Mouse (Mus musculus) liver, embryonic 14.5 days (tissue): ENCODE measurements around the gene Ocel1. TPM values are rescaled to one million over a fixed set of nuclear protein-coding genes. Genes with fewer than 3 reads are reported as not detected.

ENCODE experiments used
- ATAC-seq: fragments of 200-750 bp; cut with Nextera tagmentation; 2 replicates; pipeline ENCODE4 v1.8.0; 2017; ENCODE audit warnings: moderate number of reproducible peaks, mild to moderate bottlenecking, moderate library complexity; ENCODE audit not compliant: insufficient read depth
- DNase-seq, 3 experiments: peaks; one replicate each; pipeline ENCODE4 v3.0.0-alpha.2; 2012 to 2013; ENCODE audit warnings: low read depth in 3 of 3, low spot score in 3 of 3
- H3K27ac ChIP-seq: fragments of 300-500 bp; sonication (generic); 2 replicates; pipeline ENCODE4 v1.5.1; 2014; ENCODE audit warnings: moderate library complexity, mild to moderate bottlenecking, control low read depth, inconsistent platforms
- H3K27me3 ChIP-seq: fragments of 300-500 bp; sonication (generic); 2 replicates; pipeline ENCODE4 v1.6.1; 2014; ENCODE audit warnings: mild to moderate bottlenecking, low read length, moderate library complexity; ENCODE audit not compliant: control insufficient read depth, insufficient read depth
- H3K36me3 ChIP-seq: fragments of 300-500 bp; sonication (generic); replicated peaks from 2 replicates; pipeline ENCODE4 v1.6.1; 2014; ENCODE audit warnings: low read depth; ENCODE audit not compliant: control insufficient read depth, insufficient read depth
- H3K4me1 ChIP-seq, 2 experiments: fragments of 200-500 bp in 1 of 2; fragments of 300-500 bp in 1 of 2; sonication (generic) in 1 of 2; replicated peaks; 2 replicates each; pipeline ENCODE4 v1.6.1; 2012 to 2014; ENCODE audit warnings: antibody characterized with exemption in 1 of 2, inconsistent platforms in 1 of 2, low read length in 1 of 2; ENCODE audit not compliant: control insufficient read depth in 2 of 2, insufficient read depth in 2 of 2
- H3K4me2 ChIP-seq: fragments of 300-500 bp; sonication (generic); 2 replicates; pipeline ENCODE4 v1.6.1; 2014; ENCODE audit warnings: low read depth, mild to moderate bottlenecking, control low read depth, moderate library complexity
- H3K4me3 ChIP-seq, 2 experiments: fragments of 200-500 bp in 1 of 2; fragments of 300-500 bp in 1 of 2; sonication (generic) in 1 of 2; 2 replicates each; pipeline ENCODE4 v1.5.1; 2012 to 2014; ENCODE audit warnings: low read depth in 2 of 2, low read length in 2 of 2, mild to moderate bottlenecking in 2 of 2, control low read depth in 1 of 2, inconsistent platforms in 1 of 2, moderate library complexity in 1 of 2; ENCODE audit not compliant: insufficient read depth in 1 of 2
- H3K9ac ChIP-seq: fragments of 300-500 bp; sonication (generic); replicated peaks from 2 replicates; pipeline ENCODE4 v1.6.1; 2014; ENCODE audit warnings: mild to moderate bottlenecking, control low read depth, moderate library complexity
- H3K9me3 ChIP-seq: fragments of 300-500 bp; sonication (generic); 2 replicates; pipeline ENCODE4 v1.6.1; 2016; ENCODE audit warnings: low read length, mixed read lengths; ENCODE audit not compliant: control insufficient read depth
- CTCF ChIP-seq: IDR thresholded peaks from 2 replicates; pipeline ENCODE4 v1.5.1; 2016; ENCODE audit warnings: antibody characterized with exemption, low read depth, control low read depth
- EP300 ChIP-seq: IDR thresholded peaks from 2 replicates; pipeline ENCODE4 v1.6.1; 2016; ENCODE audit warnings: antibody characterized with exemption, low read depth
- WGBS: fragments of 180-500 bp; shearing (Covaris S2); extraction: QIAGEN DNeasy Blood & Tissue Kit; methylation state at CpG from one replicate; pipeline ENCODE4 v1.1.7; 2014; ENCODE audit not compliant: insufficient replicate concordance; 5-methylcytosine and 5-hydroxymethylcytosine counted together
- polyA plus RNA-seq, 2 experiments: library from polyadenylated mRNA; depleted of rRNA in 1 of 2; stranded (reverse) in 1 of 2; unstranded in 1 of 2; fragments of >200 nt; fragmentation: Nextera tagmentation in 1 of 2; extraction: Ambion mirVana in 1 of 2; gene quantifications; 2 replicates each; pipeline versions ENCODE4 v1.2.1 to v1.2.3; 2012 to 2014

The Ocel1 gene
- polyA plus RNA-seq, 2 experiments: 1.9 to 2.8 TPM

GRCm38 (mm10) chr8:71383396-71383795, 12.3 kb downstream of the Ocel1 start:
- Histone ChIP-seq H3K4me3 (no peak overlapping the region), H3K9me3 (no peaks in the 10 kb centered on the region), H3K4me2 (peak overlapping the region; percentile 21), H3K27ac (no peak overlapping the region; the same call in 1 of the 2 replicates), H3K36me3 (no peaks in the 10 kb centered on the region), H3K27me3 (peaks cover 32% of the 10 kb centered on the region), H3K9ac (no peak overlapping the region), H3K4me1 (peaks cover 0 to 1% of the 10 kb centered on the region in 2 experiments; a peak in 1 of 4 replicates)
- WGBS: 40% methylated on average over 12 of the region's 12 CpGs
- ATAC-seq (no peak), DNase-seq (no peak)
- TF ChIP-seq CTCF (no peak), EP300 (no peak)

- DNase-seq: no peak
- no peaks in the 10 kb centered on the region for H3K36me3 ChIP-seq
- no peak overlapping the region for H3K4me3 ChIP-seq
- H3K27ac ChIP-seq: no peak overlapping the region; the same call in 1 of the 2 replicates
- H3K4me1 ChIP-seq: no peaks in the 10 kb centered on the region; a peak in 1 of 4 replicates
- no peak overlapping the region; the same call in 1 of the 2 replicates for H3K4me2 ChIP-seq
- TF ChIP-seq EP300 (no peak), CTCF (no peak)
- H3K27me3 ChIP-seq: peaks cover 32% of the 10 kb centered on the region
- WGBS: 48% methylated on average over 3 of the region's 3 CpGs
- no peak for ATAC-seq
- H3K9me3 ChIP-seq: no peaks in the 10 kb centered on the region
- no peak overlapping the region for H3K9ac ChIP-seq
These were observed 12.8 kb downstream of the Ocel1 start for GRCm38 (mm10) chr8:71383860-71384259.

GRCm38 (mm10) chr8:71385212-71385835, 14.2 kb downstream of the Ocel1 start:
- H3K4me3 ChIP-seq: no peak overlapping the region
- H3K4me2 ChIP-seq: no peak overlapping the region
- peaks cover 21% of the 10 kb centered on the region for H3K27me3 ChIP-seq
- H3K27ac ChIP-seq: no peak overlapping the region
- ATAC-seq (no peak), DNase-seq (no peak)
- H3K9me3 ChIP-seq: no peaks in the 10 kb centered on the region
- 58% methylated on average over 12 of the region's 12 CpGs for WGBS
- no peaks in the 10 kb centered on the region; a peak in 1 of 4 replicates for H3K4me1 ChIP-seq
- no peak overlapping the region for H3K9ac ChIP-seq
- TF ChIP-seq EP300 (no peak), CTCF (peak; percentile 49; the same call in 1 of the 2 replicates)
- no peaks in the 10 kb centered on the region for H3K36me3 ChIP-seq

GRCm38 (mm10) chr8:71388267-71388666, 17.2 kb downstream of the Ocel1 start:
- TF ChIP-seq EP300 (no peak), CTCF (no peak)
- no peak overlapping the region for H3K4me2 ChIP-seq
- DNase-seq: no peak
- H3K27me3 ChIP-seq: no peaks in the 10 kb centered on the region
- no peak overlapping the region for H3K4me3 ChIP-seq
- no peak for ATAC-seq
- 14% methylated on average over 1 of the region's 1 CpGs for WGBS
- no peak overlapping the region for H3K27ac ChIP-seq
- no peaks in the 10 kb centered on the region for H3K36me3 ChIP-seq
- no peak overlapping the region for H3K9ac ChIP-seq
- no peaks in the 10 kb centered on the region; a peak in 1 of 4 replicates for H3K4me1 ChIP-seq
- no peaks in the 10 kb centered on the region for H3K9me3 ChIP-seq

- Histone ChIP-seq H3K4me1 (peaks cover 0 to 6% of the 10 kb centered on the region in 2 experiments; a peak in 2 of 4 replicates), H3K9ac (no peak overlapping the region), H3K9me3 (no peaks in the 10 kb centered on the region), H3K4me3 (no peak overlapping the region), H3K27ac (no peak overlapping the region), H3K36me3 (no peaks in the 10 kb centered on the region), H3K27me3 (no peaks in the 10 kb centered on the region), H3K4me2 (no peak overlapping the region)
- TF ChIP-seq EP300: no peak
- 76% methylated on average over 2 of the region's 2 CpGs for WGBS
- no peak for DNase-seq
- ATAC-seq: no peak
These were observed 20.6 kb downstream of the Ocel1 start for GRCm38 (mm10) chr8:71391696-71392095.
